Mouse (Mus musculus): Measurements from ENCODE around the gene Osbpl8. TPM values are rescaled to one million over a fixed set of nuclear protein-coding genes. Genes with fewer than 3 reads are reported as not detected.

The Osbpl8 gene
- polyA plus RNA-seq, 1 experiment from 2014 or later: 23.7 TPM

GRCm38 (mm10) chr10:111173589-111174247 is 9.2 kb downstream of the Osbpl8 start:
- WGBS: 80% methylated on average over 7 of the region's 7 CpGs
- Histone ChIP-seq H3K36me3 (ENCODE audit: control insufficient read depth, insufficient read depth) (no peaks in the 10 kb centered on the region), H3K4me2 (ENCODE audit: low read length) (no peak overlapping the region), H3K9me3 (ENCODE audit: control insufficient read depth, low read length) (no peaks in the 10 kb centered on the region), H3K27me3 (replicated peaks; ENCODE audit: control insufficient read depth, insufficient read depth, low read length) (no peaks in the 10 kb centered on the region), H3K27ac (ENCODE audit: low read length) (no peak overlapping the region), H3K4me1 (replicated peaks; ENCODE audit: control insufficient read depth, insufficient read depth, low read length) (no peaks in the 10 kb centered on the region; the same call in 1 of the 2 replicates), H3K4me3 (replicated peaks; ENCODE audit: low read length) (no peak overlapping the region), H3K9ac (replicated peaks; ENCODE audit: low read depth, low read length) (no peak overlapping the region)
- no peak for ATAC-seq

GRCm38 (mm10) chr10:111177336-111177735 is 12.8 kb downstream of the Osbpl8 start:
- H3K4me2 ChIP-seq (ENCODE audit: low read length): no peak overlapping the region
- ATAC-seq: no peak
- H3K36me3 ChIP-seq (ENCODE audit: control insufficient read depth, insufficient read depth): no peaks in the 10 kb centered on the region
- whole genome bisulfite sequencing: 86% methylated on average over 8 of the region's 8 CpGs
- H3K27ac ChIP-seq (ENCODE audit: low read length): no peak overlapping the region
- no peaks in the 10 kb centered on the region for H3K4me1 ChIP-seq (replicated peaks; ENCODE audit: control insufficient read depth, insufficient read depth, low read length)
- H3K4me3 ChIP-seq (replicated peaks; ENCODE audit: low read length): no peak overlapping the region
- no peaks in the 10 kb centered on the region for H3K27me3 ChIP-seq (replicated peaks; ENCODE audit: control insufficient read depth, insufficient read depth, low read length)
- H3K9me3 ChIP-seq (ENCODE audit: control insufficient read depth, low read length): no peaks in the 10 kb centered on the region
- no peak overlapping the region for H3K9ac ChIP-seq (replicated peaks; ENCODE audit: low read depth, low read length)

GRCm38 (mm10) chr10:111178024-111178423 is 13.5 kb downstream of the Osbpl8 start:
- H3K36me3 ChIP-seq (ENCODE audit: control insufficient read depth, insufficient read depth): no peaks in the 10 kb centered on the region
- no peak for ATAC-seq
- H3K9ac ChIP-seq (replicated peaks; ENCODE audit: low read depth, low read length): no peak overlapping the region
- H3K27ac ChIP-seq (ENCODE audit: low read length): no peak overlapping the region
- H3K4me2 ChIP-seq (ENCODE audit: low read length): no peak overlapping the region
- no peaks in the 10 kb centered on the region; the same call in 1 of the 2 replicates for H3K4me1 ChIP-seq (replicated peaks; ENCODE audit: control insufficient read depth, insufficient read depth, low read length)
- 91% methylated on average over 7 of the region's 7 CpGs for WGBS
- H3K4me3 ChIP-seq (replicated peaks; ENCODE audit: low read length): no peak overlapping the region
- no peaks in the 10 kb centered on the region for H3K9me3 ChIP-seq (ENCODE audit: control insufficient read depth, low read length)
- no peaks in the 10 kb centered on the region for H3K27me3 ChIP-seq (replicated peaks; ENCODE audit: control insufficient read depth, insufficient read depth, low read length)

- Histone ChIP-seq H3K36me3 (ENCODE audit: control insufficient read depth, insufficient read depth) (no peaks in the 10 kb centered on the region), H3K4me1 (replicated peaks; ENCODE audit: control insufficient read depth, insufficient read depth, low read length) (peaks cover 14% of the 10 kb centered on the region), H3K4me2 (ENCODE audit: low read length) (no peak overlapping the region), H3K27me3 (replicated peaks; ENCODE audit: control insufficient read depth, insufficient read depth, low read length) (no peaks in the 10 kb centered on the region), H3K27ac (ENCODE audit: low read length) (no peak overlapping the region), H3K9ac (replicated peaks; ENCODE audit: low read depth, low read length) (no peak overlapping the region), H3K4me3 (replicated peaks; ENCODE audit: low read length) (no peak overlapping the region), H3K9me3 (ENCODE audit: control insufficient read depth, low read length) (no peaks in the 10 kb centered on the region)
- WGBS: 23% methylated on average over 3 of the region's 3 CpGs
- peak; percentile 27; the same call in 1 of the 2 replicates for ATAC-seq
These were observed 16.1 kb downstream of the Osbpl8 start for GRCm38 (mm10) chr10:111180633-111181032.

GRCm38 (mm10) chr10:111183634-111184270 is 19.2 kb downstream of the Osbpl8 start:
- peaks cover 18% of the 10 kb centered on the region for H3K4me1 ChIP-seq (replicated peaks; ENCODE audit: control insufficient read depth, insufficient read depth, low read length)
- H3K9me3 ChIP-seq (ENCODE audit: control insufficient read depth, low read length): no peaks in the 10 kb centered on the region
- H3K4me3 ChIP-seq (replicated peaks; ENCODE audit: low read length): no peak overlapping the region
- H3K36me3 ChIP-seq (ENCODE audit: control insufficient read depth, insufficient read depth): no peaks in the 10 kb centered on the region
- H3K4me2 ChIP-seq (ENCODE audit: low read length): no peak overlapping the region
- WGBS: 61% methylated on average over 7 of the region's 7 CpGs
- H3K27ac ChIP-seq (ENCODE audit: low read length): no peak overlapping the region
- H3K27me3 ChIP-seq (replicated peaks; ENCODE audit: control insufficient read depth, insufficient read depth, low read length): no peaks in the 10 kb centered on the region
- peak; percentile 49 for ATAC-seq
- no peak overlapping the region for H3K9ac ChIP-seq (replicated peaks; ENCODE audit: low read depth, low read length)

GRCm38 (mm10) chr10:111185574-111186269 is 21.2 kb downstream of the Osbpl8 start:
- ATAC-seq: no peak
- Histone ChIP-seq H3K9me3 (ENCODE audit: control insufficient read depth, low read length) (no peaks in the 10 kb centered on the region), H3K4me1 (replicated peaks; ENCODE audit: control insufficient read depth, insufficient read depth, low read length) (peaks cover 28% of the 10 kb centered on the region), H3K4me3 (replicated peaks; ENCODE audit: low read length) (no peak overlapping the region), H3K4me2 (ENCODE audit: low read length) (no peak overlapping the region), H3K27me3 (replicated peaks; ENCODE audit: control insufficient read depth, insufficient read depth, low read length) (no peaks in the 10 kb centered on the region), H3K27ac (ENCODE audit: low read length) (no peak overlapping the region), H3K36me3 (ENCODE audit: control insufficient read depth, insufficient read depth) (no peaks in the 10 kb centered on the region), H3K9ac (replicated peaks; ENCODE audit: low read depth, low read length) (no peak overlapping the region)
- 89% methylated on average over 1 of the region's 1 CpGs for WGBS

GRCm38 (mm10) chr10:111189022-111189555 is 24.5 kb downstream of the Osbpl8 start:
- Histone ChIP-seq H3K27ac (ENCODE audit: low read length) (no peak overlapping the region), H3K4me1 (replicated peaks; ENCODE audit: control insufficient read depth, insufficient read depth, low read length) (peaks cover 21% of the 10 kb centered on the region), H3K9ac (replicated peaks; ENCODE audit: low read depth, low read length) (no peak overlapping the region), H3K4me3 (replicated peaks; ENCODE audit: low read length) (no peak overlapping the region), H3K4me2 (ENCODE audit: low read length) (no peak overlapping the region), H3K27me3 (replicated peaks; ENCODE audit: control insufficient read depth, insufficient read depth, low read length) (no peaks in the 10 kb centered on the region), H3K36me3 (ENCODE audit: control insufficient read depth, insufficient read depth) (no peaks in the 10 kb centered on the region), H3K9me3 (ENCODE audit: control insufficient read depth, low read length) (no peaks in the 10 kb centered on the region)
- ATAC-seq: no peak
- 79% methylated on average over 4 of the region's 4 CpGs for WGBS

- H3K27me3 ChIP-seq (replicated peaks; ENCODE audit: control insufficient read depth, insufficient read depth, low read length): no peaks in the 10 kb centered on the region
- no peak overlapping the region for H3K4me3 ChIP-seq (replicated peaks; ENCODE audit: low read length)
- no peak overlapping the region for H3K4me2 ChIP-seq (ENCODE audit: low read length)
- 46% methylated on average over 6 of the region's 6 CpGs for WGBS
- H3K9me3 ChIP-seq (ENCODE audit: control insufficient read depth, low read length): no peaks in the 10 kb centered on the region
- no peaks in the 10 kb centered on the region for H3K36me3 ChIP-seq (ENCODE audit: control insufficient read depth, insufficient read depth)
- ATAC-seq: peak; percentile 85
- H3K27ac ChIP-seq (ENCODE audit: low read length): peak overlapping the region; percentile 75
- no peak overlapping the region for H3K9ac ChIP-seq (replicated peaks; ENCODE audit: low read depth, low read length)
- peaks cover 14% of the 10 kb centered on the region for H3K4me1 ChIP-seq (replicated peaks; ENCODE audit: control insufficient read depth, insufficient read depth, low read length)
These were observed 25.7 kb downstream of the Osbpl8 start for GRCm38 (mm10) chr10:111190110-111190795.

- Histone ChIP-seq H3K36me3 (ENCODE audit: control insufficient read depth, insufficient read depth) (no peaks in the 10 kb centered on the region), H3K9ac (replicated peaks; ENCODE audit: low read depth, low read length) (no peak overlapping the region), H3K27ac (ENCODE audit: low read length) (no peak overlapping the region), H3K9me3 (ENCODE audit: control insufficient read depth, low read length) (no peaks in the 10 kb centered on the region), H3K27me3 (replicated peaks; ENCODE audit: control insufficient read depth, insufficient read depth, low read length) (no peaks in the 10 kb centered on the region), H3K4me1 (replicated peaks; ENCODE audit: control insufficient read depth, insufficient read depth, low read length) (peaks cover 10% of the 10 kb centered on the region), H3K4me3 (replicated peaks; ENCODE audit: low read length) (no peak overlapping the region), H3K4me2 (ENCODE audit: low read length) (no peak overlapping the region)
- WGBS: 76% methylated on average over 4 of the region's 4 CpGs
- no peak for ATAC-seq
These were observed 29.0 kb downstream of the Osbpl8 start for GRCm38 (mm10) chr10:111193536-111193935.

Data from forebrain, embryonic 16.5 days (tissue).